Mouse (Mus musculus) brain, embryonic 14.5 days (tissue): Measurements from ENCODE around the gene Ppp6r2. TPM values are rescaled to one million over a fixed set of nuclear protein-coding genes. Genes with fewer than 3 reads are reported as not detected.

Experiments used
- DNase-seq: peaks from one replicate; pipeline ENCODE4 v3.0.0-alpha.2; 2011; ENCODE audit warnings: low read depth
- CTCF ChIP-seq: fragments of 200-500 bp; IDR thresholded peaks from 2 replicates; pipeline ENCODE4 v1.5.1; 2012; ENCODE audit warnings: inconsistent platforms, mild to moderate bottlenecking, moderate library complexity, borderline replicate concordance; ENCODE audit not compliant: insufficient read depth, insufficient read length; ENCODE audit errors: extremely low read depth
- POLR2A ChIP-seq: fragments of 200-500 bp; IDR thresholded peaks from 2 replicates; pipeline ENCODE4 v1.6.1; 2012; ENCODE audit warnings: mild to moderate bottlenecking, inconsistent platforms, borderline replicate concordance; ENCODE audit not compliant: poor library complexity, insufficient read depth, insufficient read length, severe bottlenecking; ENCODE audit errors: extremely low read depth
- polyA plus RNA-seq: library from polyadenylated mRNA; depleted of rRNA; stranded (reverse); fragments of >200 nt; gene quantifications from 2 replicates; pipeline ENCODE4 v1.2.3, GENCODE M21; 2012; rRNA removed

The Ppp6r2 gene
- polyA plus RNA-seq = 129 and 168 TPM in 2 replicates

DNA sequence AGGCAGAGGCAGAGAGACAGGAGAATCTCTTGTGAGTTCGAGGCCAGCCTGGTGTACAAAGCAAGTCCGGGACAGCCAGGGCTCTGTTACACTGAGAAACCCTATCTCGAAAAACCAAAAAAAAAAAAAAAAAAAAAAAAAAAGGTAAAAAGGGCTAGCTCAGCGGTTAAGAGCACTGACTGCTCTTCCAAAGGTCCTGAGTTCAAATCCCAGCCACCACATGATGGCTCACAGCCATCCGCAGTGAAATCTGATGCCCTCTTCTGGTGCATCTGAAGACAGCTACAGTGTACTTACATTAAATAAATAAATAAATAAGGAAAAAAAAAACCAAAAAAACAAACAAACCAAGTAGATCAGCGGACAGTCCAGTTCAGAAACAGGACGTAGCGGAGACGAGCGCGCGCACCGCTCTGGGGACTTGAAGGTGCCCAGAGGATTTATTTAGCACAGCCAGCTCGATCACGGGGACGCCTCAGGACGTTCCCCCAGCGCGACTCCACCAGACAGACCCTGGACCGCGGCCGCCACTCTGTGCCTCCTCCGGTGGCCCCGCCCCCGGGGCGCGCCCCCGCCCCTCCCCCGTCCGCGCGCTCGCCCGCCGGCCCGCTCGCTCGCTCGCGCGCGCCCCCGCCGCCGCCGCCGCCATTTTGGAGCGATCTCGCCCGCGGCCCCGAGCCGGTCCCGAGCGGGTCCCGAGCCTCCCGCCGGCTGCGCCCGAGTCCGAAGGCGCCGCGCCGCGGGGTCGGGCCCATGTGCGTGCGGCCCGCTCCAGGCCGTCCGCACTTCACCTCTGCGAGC is at the start of gene Ppp6r2:
Gene Ppp6r2, plus strand, starts transcription at position 639 of the 801 bp plus-strand sequence.
- peak; percentile 70; the same call in 1 of the 2 replicates for TF ChIP-seq POLR2A
- TF ChIP-seq CTCF = no peak
- peak; percentile 89 for DNase-seq

GRCm38 (mm10) chr15:89165478-89165877 is 45.9 kb upstream of the Ppp6r2 start:
- TF ChIP-seq CTCF (no peak), POLR2A (no peak)
- DNase-seq = no peak

GRCm38 (mm10) chr15:89168922-89169321 is 42.4 kb upstream of the Ppp6r2 start:
- no peak for TF ChIP-seq CTCF
- no peak for TF ChIP-seq POLR2A
- no peak for DNase-seq

DNA sequence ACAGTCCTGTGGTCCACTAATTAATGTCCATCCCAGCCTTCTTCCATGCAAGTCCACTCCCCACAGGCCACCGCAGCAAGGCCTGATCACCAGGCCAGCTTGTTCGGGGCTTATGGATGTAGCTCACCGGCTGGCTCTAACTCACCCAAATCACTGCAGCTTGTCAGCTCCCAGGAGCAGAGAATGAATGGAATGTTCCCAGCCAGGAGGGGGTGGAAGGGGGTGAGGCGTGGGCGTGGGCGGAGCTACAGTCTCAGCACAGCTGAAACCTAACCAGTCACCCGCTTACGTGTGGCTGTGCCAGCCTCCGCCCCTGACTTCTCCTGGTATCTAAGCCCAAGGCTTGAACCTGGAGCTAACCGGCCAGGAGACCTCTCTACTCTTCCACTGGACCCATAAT is 41.9 kb upstream of the Ppp6r2 start:
- peak; percentile 93 for DNase-seq
- TF ChIP-seq POLR2A (no peak), CTCF (no peak)

DNA sequence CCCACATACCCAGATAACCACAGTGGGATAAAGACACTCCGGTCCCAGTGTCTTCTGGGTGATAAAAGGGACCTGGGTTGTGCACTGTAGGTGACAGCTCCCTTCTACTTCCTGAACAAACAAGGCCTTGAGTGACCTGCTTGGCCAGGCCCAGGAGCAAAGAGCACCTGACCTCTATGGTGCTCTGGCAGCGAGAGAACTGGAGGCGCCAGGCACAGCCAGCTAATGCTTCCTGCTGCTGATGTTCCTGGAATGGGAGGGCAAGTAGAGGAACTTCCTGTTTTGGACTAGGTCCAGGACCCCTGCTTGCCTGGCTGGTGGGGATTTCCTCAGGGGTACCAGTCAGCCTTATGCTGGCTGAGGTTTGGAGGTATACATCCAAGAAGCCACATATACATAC is 41.3 kb upstream of the Ppp6r2 start:
- DNase-seq = no peak
- TF ChIP-seq POLR2A (no peak), CTCF (no peak)

- no peak for DNase-seq
- TF ChIP-seq CTCF (no peak), POLR2A (no peak)
Observed at GRCm38 (mm10) chr15:89171526-89172051, 39.8 kb upstream of the Ppp6r2 start.

GRCm38 (mm10) chr15:89172276-89172935 is 38.9 kb upstream of the Ppp6r2 start:
- DNase-seq = no peak
- no peak for TF ChIP-seq CTCF
- no peak for TF ChIP-seq POLR2A

GRCm38 (mm10) chr15:89173024-89173905 is 38.1 kb upstream of the Ppp6r2 start:
- no peak for TF ChIP-seq POLR2A
- 0 out of 2 replicates have a peak, but pooled peaks have one; percentile 6 for TF ChIP-seq CTCF
- DNase-seq = peak; percentile 91

- DNase-seq = no peak
- TF ChIP-seq CTCF (no peak), POLR2A (no peak)
Observed at GRCm38 (mm10) chr15:89173906-89174214, 37.5 kb upstream of the Ppp6r2 start.

DNA sequence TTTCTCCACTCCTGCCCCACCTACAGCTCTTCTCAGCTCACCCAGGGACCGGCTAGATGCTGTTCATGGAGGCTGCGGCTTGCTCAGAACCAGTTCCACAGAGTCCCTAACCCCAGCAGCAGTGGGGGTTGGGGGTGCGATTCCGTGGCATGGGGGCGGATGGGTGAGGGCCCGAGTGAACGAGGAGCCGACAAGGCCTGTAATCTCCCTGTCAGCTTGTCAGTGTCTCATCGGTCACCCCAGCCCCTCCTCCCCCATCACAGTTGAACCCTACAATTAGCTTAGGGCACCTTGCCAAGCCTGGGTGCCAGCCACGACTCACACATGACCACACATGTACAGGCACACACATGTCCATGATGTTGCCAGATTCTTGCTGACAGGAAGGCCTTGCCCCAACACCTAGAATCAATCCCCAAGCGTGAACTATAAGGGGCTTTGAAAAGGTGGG is 36.4 kb upstream of the Ppp6r2 start:
- no peak for TF ChIP-seq CTCF
- TF ChIP-seq POLR2A = no peak
- DNase-seq = peak; percentile 67
